Comparison of ENCODE assay signal across 30 mouse cellular contexts in genomic region chr16:93594448-93594847, GRCm38 (mm10). TPM values are rescaled to one million over a fixed set of nuclear protein-coding genes. Genes with fewer than 3 reads are reported as not detected.
"Had no signal": no experiment of that assay in that cellular context is flagged by ENCODE, and none has a peak within 500 bp of the region (broad histone marks: within the 10 kb centered on the region; RNA-seq: fewer than 3 reads in every experiment).

No protein-coding gene starts in this region.

- H3K4me1 ChIP-seq: heart, embryonic 12.5 days; hindbrain, embryonic 13.5 days; hindbrain, embryonic 15.5 days; limb, embryonic 13.5 days; limb, embryonic 15.5 days had no signal

- H3K27me3 ChIP-seq: heart, embryonic 12.5 days; hindbrain, embryonic 13.5 days; hindbrain, embryonic 15.5 days; kidney, embryonic 15.5 days; limb, embryonic 13.5 days; limb, embryonic 15.5 days; liver, embryonic 12.5 days had no signal

- DNase-seq: gastrocnemius, postnatal 14 days; gastrocnemius, postnatal 36 days; heart, adult 18-20 months; heart, postnatal 10 days; heart, postnatal 36 days; kidney, adult 11 months; kidney, adult 2 months; kidney, adult 9 months; kidney, postnatal 14 days; kidney, postnatal 36 days; layer of hippocampus, adult 9-11 months; layer of hippocampus, postnatal 36 days; left cerebral cortex, postnatal 4 days had no signal

- H3K4me2 ChIP-seq: heart, embryonic 12.5 days; hindbrain, embryonic 13.5 days; hindbrain, embryonic 15.5 days; kidney, embryonic 15.5 days; limb, embryonic 13.5 days; limb, embryonic 15.5 days; liver, embryonic 12.5 days had no signal

- H3K27ac ChIP-seq: heart, embryonic 10.5 days; hindbrain, embryonic 13.5 days; hindbrain, embryonic 15.5 days; hindbrain, postnatal 0 days; kidney, embryonic 15.5 days; kidney, postnatal 0 days; limb, embryonic 13.5 days; limb, embryonic 15.5 days; liver, embryonic 12.5 days had no signal

- H3K4me3 ChIP-seq: heart, embryonic 10.5 days; heart, embryonic 12.5 days; hindbrain, embryonic 13.5 days; hindbrain, embryonic 15.5 days; kidney, embryonic 15.5 days; limb, embryonic 13.5 days; limb, embryonic 15.5 days; liver, embryonic 12.5 days had no signal

- H3K9me3 ChIP-seq: heart, embryonic 10.5 days; heart, embryonic 12.5 days; hindbrain, embryonic 13.5 days; hindbrain, embryonic 15.5 days; kidney, embryonic 15.5 days; limb, embryonic 13.5 days; limb, embryonic 15.5 days; liver, embryonic 12.5 days had no signal

- ATAC-seq: hindbrain, postnatal 0 days; intestine, embryonic 16.5 days; liver, embryonic 12.5 days had no signal

- H3K9ac ChIP-seq: heart, embryonic 12.5 days; hindbrain, embryonic 13.5 days; hindbrain, embryonic 15.5 days; kidney, embryonic 15.5 days; limb, embryonic 13.5 days; limb, embryonic 15.5 days; liver, embryonic 12.5 days had no signal

RNA-seq across cellular contexts. Expression of gene Gm5678, which starts 33.4 kb away (rescaled TPM):
- polyA plus RNA-seq: gonadal fat pad, adult 2 months; heart, embryonic 10.5 days; heart, embryonic 12.5 days; heart, embryonic 14.5 days; heart, embryonic 16.5 days; hindbrain, embryonic 11.5 days; hindbrain, embryonic 13.5 days; hindbrain, embryonic 15.5 days; hindbrain, postnatal 0 days; intestine, embryonic 16.5 days; kidney, adult 2 months; kidney, embryonic 15.5 days; kidney, postnatal 0 days; large intestine, adult 2 months; limb, embryonic 11.5 days; limb, embryonic 13.5 days; limb, embryonic 15.5 days; liver, embryonic 12.5 days had no signal
